Mouse (Mus musculus) erythroblast, embryonic 14.5 days (primary cell): ENCODE results near the gene Hspb11.

Source experiments
- GATA1 ChIP-seq: IDR thresholded peaks from 2 replicates; pipeline ENCODE4 v1.6.1; 2012; ENCODE audit warnings: low read length, inconsistent platforms, mixed read lengths
- TAL1 ChIP-seq: IDR thresholded peaks from 3 replicates; pipeline ENCODE4 v1.6.1; 2012; ENCODE audit warnings: low read length, inconsistent platforms, mixed read lengths

GRCm38 (mm10) chr4:107207016-107207415 lies 46.4 kb upstream of the Hspb11 start:
- TF ChIP-seq TAL1 (no peak), GATA1 (no peak)
